Mouse (Mus musculus) cerebellum, adult 2 months (tissue): ENCODE results near the gene Cfd.

Experiments used
- CTCF ChIP-seq: fragments of 200-500 bp; IDR thresholded peaks from 2 replicates; pipeline ENCODE4 v1.5.1; 2011; ENCODE audit warnings: low read depth, mild to moderate bottlenecking, control low read depth, low read length, moderate library complexity, borderline replicate concordance; ENCODE audit not compliant: insufficient read depth
- POLR2A ChIP-seq: fragments of 200-500 bp; IDR thresholded peaks from 2 replicates; pipeline ENCODE4 v1.6.1; 2011; ENCODE audit warnings: low read length, control low read depth, borderline replicate concordance; ENCODE audit not compliant: insufficient read depth

DNA sequence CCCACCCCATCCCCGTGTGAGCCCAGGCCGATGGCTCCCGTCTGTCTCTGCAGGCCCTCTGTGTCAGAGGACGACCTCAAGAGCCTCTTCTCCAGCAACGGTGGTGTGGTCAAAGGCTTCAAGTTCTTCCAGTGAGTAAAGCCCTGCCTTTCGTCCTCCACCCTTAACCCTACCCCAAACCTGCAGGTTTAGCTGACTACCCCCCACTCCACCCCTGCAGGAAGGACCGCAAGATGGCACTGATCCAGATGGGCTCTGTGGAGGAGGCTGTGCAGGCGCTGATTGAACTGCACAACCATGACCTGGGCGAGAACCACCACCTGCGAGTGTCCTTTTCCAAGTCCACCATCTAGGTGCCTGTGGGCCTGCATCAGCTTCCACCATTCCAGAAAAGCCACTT, 27.7 kb upstream of the Cfd start:
- TF ChIP-seq CTCF = no peak
- TF ChIP-seq POLR2A = no peak
